14 mouse cellular contexts compared by ENCODE assay signal in genomic region chr8:71461152-71461840, GRCm38 (mm10). TPM values are rescaled to one million over a fixed set of nuclear protein-coding genes. Genes with fewer than 3 reads are reported as not detected.
DNase-seq lines count a peak whose midpoint lies in the region; ATAC-seq lines count a peak whose summit lies in the region.
"Had no signal": no experiment of that assay in that cellular context is flagged by ENCODE, and none has a peak within 500 bp of the region (broad histone marks: within the 10 kb centered on the region; RNA-seq: fewer than 3 reads in every experiment).

No protein-coding gene starts in this region.

- DNase-seq in forebrain, embryonic 11.5 days (ENCODE audit: low spot score), result no peak
- peak; percentile 3 for DNase-seq in ovary, adult 18-20 months (ENCODE audit: low spot score)
- no peak for DNase-seq in ovary, postnatal 10 days (ENCODE audit: low spot score)
- no peak for DNase-seq in left cerebral cortex, postnatal 4 days
- DNase-seq in right cerebral cortex, postnatal 14 days, result no peak
- DNase-seq: layer of hippocampus, postnatal 36 days; lung, adult 2 months; right cerebral cortex, postnatal 25 days had no signal

- peaks cover 53% of the 10 kb centered on the region for H3K4me1 ChIP-seq in forebrain, embryonic 13.5 days
- peaks cover 11% of the 10 kb centered on the region; the same call in 1 of the 2 replicates for H3K4me1 ChIP-seq in forebrain, embryonic 11.5 days (replicated peaks; ENCODE audit: control insufficient read depth, insufficient read depth, low read length)
- H3K4me1 ChIP-seq in hindbrain, embryonic 13.5 days (replicated peaks), result peaks cover 61% of the 10 kb centered on the region
- peaks cover 65% of the 10 kb centered on the region for H3K4me1 ChIP-seq in neural tube, embryonic 15.5 days

- peak overlapping the region; percentile 94; the same call in 1 of the 2 replicates for H3K4me2 ChIP-seq in forebrain, embryonic 13.5 days
- no peak overlapping the region for H3K4me2 ChIP-seq in forebrain, embryonic 11.5 days (ENCODE audit: low read depth, low read length, severe bottlenecking)
- H3K4me2 ChIP-seq in hindbrain, embryonic 13.5 days, result peak overlapping the region; percentile 93
- peak overlapping the region; percentile 95 for H3K4me2 ChIP-seq in neural tube, embryonic 15.5 days
- H3K4me2 ChIP-seq: intestine, embryonic 15.5 days had no signal

- H3K9me3 ChIP-seq in forebrain, embryonic 13.5 days (replicated peaks), result no peaks in the 10 kb centered on the region
- no peaks in the 10 kb centered on the region for H3K9me3 ChIP-seq in forebrain, embryonic 11.5 days (ENCODE audit: control insufficient read depth, low read length)
- no peaks in the 10 kb centered on the region for H3K9me3 ChIP-seq in hindbrain, embryonic 13.5 days
- H3K9me3 ChIP-seq in neural tube, embryonic 15.5 days (replicated peaks), result no peaks in the 10 kb centered on the region
- H3K9me3 ChIP-seq: intestine, embryonic 15.5 days had no signal

- ATAC-seq in forebrain, embryonic 13.5 days, result no peak
- ATAC-seq in forebrain, embryonic 11.5 days (replicated peaks; ENCODE audit: low FRiP score), result no peak
- ATAC-seq in hindbrain, embryonic 13.5 days (ENCODE audit: low FRiP score), result no peak
- ATAC-seq in neural tube, embryonic 15.5 days (ENCODE audit: low FRiP score), result no peak
- ATAC-seq: activated CD4-positive, CD25-positive, alpha-beta regulatory T cell, adult 4 months; intestine, embryonic 15.5 days had no signal

- H3K36me3 ChIP-seq in forebrain, embryonic 13.5 days (ENCODE audit: poor library complexity, severe bottlenecking), result peaks cover 52% of the 10 kb centered on the region
- H3K36me3 ChIP-seq in forebrain, embryonic 11.5 days (ENCODE audit: control insufficient read depth, insufficient read depth, low read length), result peaks cover 5% of the 10 kb centered on the region; the same call in 1 of the 2 replicates
- peaks cover 53% of the 10 kb centered on the region for H3K36me3 ChIP-seq in hindbrain, embryonic 13.5 days
- peaks cover 46% of the 10 kb centered on the region for H3K36me3 ChIP-seq in neural tube, embryonic 15.5 days

- 80% methylated on average over 45 of the region's 47 CpGs for WGBS in forebrain, embryonic 13.5 days
- 78% methylated on average over 47 of the region's 47 CpGs for WGBS in forebrain, embryonic 11.5 days
- WGBS in hindbrain, embryonic 13.5 days, result 79% methylated on average over 47 of the region's 47 CpGs
- WGBS in neural tube, embryonic 15.5 days, result 83% methylated on average over 47 of the region's 47 CpGs

- 0 out of 2 replicates have a peak overlapping the region, but pooled peaks have one; percentile 91 for H3K9ac ChIP-seq in forebrain, embryonic 13.5 days
- H3K9ac ChIP-seq in forebrain, embryonic 11.5 days (ENCODE audit: low read length), result no peak overlapping the region
- peak overlapping the region; percentile 92 for H3K9ac ChIP-seq in hindbrain, embryonic 13.5 days
- no peak overlapping the region for H3K9ac ChIP-seq in neural tube, embryonic 15.5 days (replicated peaks)
- H3K9ac ChIP-seq: intestine, embryonic 15.5 days had no signal

- intact Hi-C loops in left cerebral cortex, postnatal 4 days (cut with DNase I), result no loop called here

- H3K27me3 ChIP-seq in forebrain, embryonic 13.5 days, result no peaks in the 10 kb centered on the region
- H3K27me3 ChIP-seq in forebrain, embryonic 11.5 days (ENCODE audit: control insufficient read depth, insufficient read depth, low read length), result no peaks in the 10 kb centered on the region
- no peaks in the 10 kb centered on the region for H3K27me3 ChIP-seq in hindbrain, embryonic 13.5 days
- no peaks in the 10 kb centered on the region for H3K27me3 ChIP-seq in neural tube, embryonic 15.5 days (replicated peaks)
- H3K27me3 ChIP-seq: intestine, embryonic 15.5 days had no signal

- H3K27ac ChIP-seq in forebrain, embryonic 13.5 days, result no peak overlapping the region
- H3K27ac ChIP-seq in forebrain, embryonic 11.5 days (ENCODE audit: low read depth, low read length), result no peak overlapping the region
- H3K27ac ChIP-seq in hindbrain, embryonic 13.5 days, result no peak overlapping the region
- no peak overlapping the region for H3K27ac ChIP-seq in neural tube, embryonic 15.5 days (replicated peaks)
- H3K27ac ChIP-seq: intestine, embryonic 15.5 days had no signal

- no peak overlapping the region; the same call in 1 of the 2 replicates for H3K4me3 ChIP-seq in forebrain, embryonic 13.5 days
- no peak overlapping the region for H3K4me3 ChIP-seq in forebrain, embryonic 11.5 days (ENCODE audit: low read depth, low read length)
- peak overlapping the region; percentile 88 for H3K4me3 ChIP-seq in hindbrain, embryonic 13.5 days
- no peak overlapping the region for H3K4me3 ChIP-seq in neural tube, embryonic 15.5 days (replicated peaks)
- H3K4me3 ChIP-seq: erythroblast, embryonic 14.5 days; intestine, embryonic 15.5 days had no signal

RNA-seq across cellular contexts. Expression of gene Abhd8, which starts 2.2 kb away (rescaled TPM):
- polyA plus RNA-seq in forebrain, embryonic 13.5 days (2015; fragmentation: Nextera tagmentation; extraction: Ambion mirVana), result 93.9 and 95.7 TPM in 2 replicates
- polyA plus RNA-seq in forebrain, embryonic 11.5 days (2014; fragmentation: Nextera tagmentation; extraction: Ambion mirVana), result 76.6 and 76.7 TPM in 2 replicates
- 127 and 136 TPM in 2 replicates for polyA plus RNA-seq in hindbrain, embryonic 13.5 days (2015; fragmentation: Nextera tagmentation; extraction: Ambion mirVana)
- 160 and 192 TPM in 2 replicates for polyA plus RNA-seq in neural tube, embryonic 15.5 days (2015; fragmentation: Nextera tagmentation; extraction: Ambion mirVana)
- 100 to 1,000 TPM; 113 to 121 TPM for total RNA-seq in left cerebral cortex, postnatal 4 days (2021)

RNA-seq across cellular contexts. Expression of gene Mrpl34, which starts 3.5 kb away (rescaled TPM):
- 212 and 245 TPM in 2 replicates for polyA plus RNA-seq in forebrain, embryonic 13.5 days (2015; fragmentation: Nextera tagmentation; extraction: Ambion mirVana)
- 186 TPM in 2 replicates for polyA plus RNA-seq in forebrain, embryonic 11.5 days (2014; fragmentation: Nextera tagmentation; extraction: Ambion mirVana)
- 222 and 230 TPM in 2 replicates for polyA plus RNA-seq in hindbrain, embryonic 13.5 days (2015; fragmentation: Nextera tagmentation; extraction: Ambion mirVana)
- 181 and 182 TPM in 2 replicates for polyA plus RNA-seq in neural tube, embryonic 15.5 days (2015; fragmentation: Nextera tagmentation; extraction: Ambion mirVana)
- total RNA-seq in left cerebral cortex, postnatal 4 days (2021), result 10 to 100 TPM; 71.3 to 73.7 TPM

RNA-seq across cellular contexts. Expression of gene Dda1, which starts 7.7 kb away (rescaled TPM):
- polyA plus RNA-seq in forebrain, embryonic 13.5 days (2015; fragmentation: Nextera tagmentation; extraction: Ambion mirVana), result 185 and 193 TPM in 2 replicates
- polyA plus RNA-seq in forebrain, embryonic 11.5 days (2014; fragmentation: Nextera tagmentation; extraction: Ambion mirVana), result 133 and 146 TPM in 2 replicates
- polyA plus RNA-seq in hindbrain, embryonic 13.5 days (2015; fragmentation: Nextera tagmentation; extraction: Ambion mirVana), result 212 and 214 TPM in 2 replicates
- 223 and 252 TPM in 2 replicates for polyA plus RNA-seq in neural tube, embryonic 15.5 days (2015; fragmentation: Nextera tagmentation; extraction: Ambion mirVana)
- 100 to 1,000 TPM; 135 to 139 TPM for total RNA-seq in left cerebral cortex, postnatal 4 days (2021)

RNA-seq across cellular contexts. Expression of gene Ano8, which starts 24.5 kb away (rescaled TPM):
- 4.0 and 4.5 TPM in 2 replicates for polyA plus RNA-seq in forebrain, embryonic 13.5 days (2015; fragmentation: Nextera tagmentation; extraction: Ambion mirVana)
- polyA plus RNA-seq in forebrain, embryonic 11.5 days (2014; fragmentation: Nextera tagmentation; extraction: Ambion mirVana), result 5.7 and 9.3 TPM in 2 replicates
- polyA plus RNA-seq in hindbrain, embryonic 13.5 days (2015; fragmentation: Nextera tagmentation; extraction: Ambion mirVana), result 6.6 and 7.1 TPM in 2 replicates
- 5.7 and 6.8 TPM in 2 replicates for polyA plus RNA-seq in neural tube, embryonic 15.5 days (2015; fragmentation: Nextera tagmentation; extraction: Ambion mirVana)
- total RNA-seq in left cerebral cortex, postnatal 4 days (2021), result 10 to 100 TPM; 88.0 to 91.9 TPM

RNA-seq across cellular contexts. Expression of gene Gtpbp3, which starts 26.6 kb away (rescaled TPM):
- 13.4 TPM in 2 replicates for polyA plus RNA-seq in forebrain, embryonic 13.5 days (2015; fragmentation: Nextera tagmentation; extraction: Ambion mirVana)
- polyA plus RNA-seq in forebrain, embryonic 11.5 days (2014; fragmentation: Nextera tagmentation; extraction: Ambion mirVana), result 7.9 and 10.8 TPM in 2 replicates
- 13.7 and 14.3 TPM in 2 replicates for polyA plus RNA-seq in hindbrain, embryonic 13.5 days (2015; fragmentation: Nextera tagmentation; extraction: Ambion mirVana)
- polyA plus RNA-seq in neural tube, embryonic 15.5 days (2015; fragmentation: Nextera tagmentation; extraction: Ambion mirVana), result 15.4 and 17.1 TPM in 2 replicates
- total RNA-seq in left cerebral cortex, postnatal 4 days (2021), result 10 to 100 TPM; 23.0 to 24.1 TPM

Comparison
In these comparisons a context has a peak if more than half of its experiments do, and no peak if none do; other contexts are left out.
1. H3K9ac ChIP-seq: peak in forebrain, embryonic 13.5 days (single experiment) and hindbrain, embryonic 13.5 days (single experiment); none in forebrain, embryonic 11.5 days (single experiment) and neural tube, embryonic 15.5 days (single experiment).